Mouse (Mus musculus) limb, embryonic 12.5 days (tissue): ENCODE results near the gene Tarbp2. TPM values are rescaled to one million over a fixed set of nuclear protein-coding genes. Genes with fewer than 3 reads are reported as not detected.

Experiments
- ATAC-seq: fragments of 200-750 bp; cut with Nextera tagmentation; 2 replicates; pipeline ENCODE4 v1.8.0; 2017; ENCODE audit warnings: low read depth, moderate TSS enrichment; ENCODE audit not compliant: insufficient number of reproducible peaks, insufficient read depth, low FRiP score, low TSS enrichment
- H3K27ac ChIP-seq: fragments of 300-500 bp; sonication (generic); 2 replicates; pipeline ENCODE4 v1.5.1; 2016; ENCODE audit warnings: mild to moderate bottlenecking, moderate library complexity
- H3K27me3 ChIP-seq: fragments of 300-500 bp; sonication (generic); 2 replicates; pipeline ENCODE4 v1.6.1; 2016; ENCODE audit warnings: mild to moderate bottlenecking, moderate library complexity
- H3K36me3 ChIP-seq: fragments of 300-500 bp; sonication (generic); 2 replicates; pipeline ENCODE4 v1.6.1; 2016; ENCODE audit warnings: mild to moderate bottlenecking, moderate library complexity
- H3K4me1 ChIP-seq: fragments of 300-500 bp; sonication (generic); replicated peaks from 2 replicates; pipeline ENCODE4 v1.6.1; 2016
- H3K4me2 ChIP-seq: fragments of 300-500 bp; sonication (generic); 2 replicates; pipeline ENCODE4 v1.6.1; 2016; ENCODE audit warnings: mild to moderate bottlenecking, moderate library complexity
- H3K4me3 ChIP-seq: fragments of 300-500 bp; sonication (generic); replicated peaks from 2 replicates; pipeline ENCODE4 v1.5.1; 2016; ENCODE audit warnings: mild to moderate bottlenecking
- H3K9ac ChIP-seq: fragments of 300-500 bp; sonication (generic); replicated peaks from 2 replicates; pipeline ENCODE4 v1.6.1; 2016; ENCODE audit warnings: mild to moderate bottlenecking, moderate library complexity
- H3K9me3 ChIP-seq: fragments of 300-500 bp; sonication (generic); 2 replicates; pipeline ENCODE4 v1.6.1; 2016; ENCODE audit warnings: mild to moderate bottlenecking, moderate library complexity
- WGBS: fragments of 180-500 bp; shearing (Covaris S2); methylation state at CpG from one replicate; pipeline ENCODE4 v1.1.7; 2016; 5-methylcytosine and 5-hydroxymethylcytosine counted together
- polyA plus RNA-seq: library from polyadenylated mRNA; unstranded; fragments of >200 nt; fragmentation: Nextera tagmentation; extraction: Ambion mirVana; gene quantifications from 2 replicates; pipeline ENCODE4 v1.2.1, GENCODE M21; 2016

Gene Tarbp2
- polyA plus RNA-seq, 1 experiment from 2014 or later: 111 TPM

GRCm38 (mm10) chr15:102555581-102555980 is 37.6 kb downstream of the Tarbp2 start:
- Histone ChIP-seq H3K4me3 (no peak overlapping the region), H3K27ac (no peak overlapping the region), H3K4me1 (no peaks in the 10 kb centered on the region), H3K4me2 (no peak overlapping the region), H3K36me3 (peaks cover 72% of the 10 kb centered on the region), H3K9me3 (no peaks in the 10 kb centered on the region), H3K27me3 (no peaks in the 10 kb centered on the region), H3K9ac (no peak overlapping the region)
- no peak for ATAC-seq
- WGBS: 91% methylated on average over 1 of the region's 1 CpGs

DNA sequence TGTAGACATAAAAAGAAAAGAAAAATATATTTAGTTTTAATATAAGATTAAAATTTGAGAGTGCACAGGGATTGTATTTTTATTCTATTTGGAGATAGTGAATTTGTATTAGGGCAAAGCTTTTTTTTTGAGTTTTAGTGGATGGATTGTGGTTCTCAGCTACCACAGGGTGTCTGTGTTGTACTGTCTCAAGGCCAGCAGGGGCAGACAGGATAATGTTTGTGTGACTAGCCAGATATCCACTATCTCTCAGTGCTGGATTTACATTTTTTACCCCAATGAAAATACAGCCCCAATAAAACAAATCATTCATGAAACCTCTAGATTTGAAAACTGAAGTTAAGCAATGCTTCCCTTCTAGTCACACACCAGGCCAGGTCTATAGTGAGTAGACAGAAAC is 39.6 kb downstream of the Tarbp2 start:
- H3K27ac ChIP-seq: no peak overlapping the region
- H3K4me2 ChIP-seq: no peak overlapping the region
- no peak for ATAC-seq
- H3K9me3 ChIP-seq: no peaks in the 10 kb centered on the region
- H3K9ac ChIP-seq: no peak overlapping the region
- H3K4me3 ChIP-seq: no peak overlapping the region
- H3K4me1 ChIP-seq: no peaks in the 10 kb centered on the region
- no peaks in the 10 kb centered on the region for H3K27me3 ChIP-seq
- H3K36me3 ChIP-seq: peaks cover 66% of the 10 kb centered on the region

DNA sequence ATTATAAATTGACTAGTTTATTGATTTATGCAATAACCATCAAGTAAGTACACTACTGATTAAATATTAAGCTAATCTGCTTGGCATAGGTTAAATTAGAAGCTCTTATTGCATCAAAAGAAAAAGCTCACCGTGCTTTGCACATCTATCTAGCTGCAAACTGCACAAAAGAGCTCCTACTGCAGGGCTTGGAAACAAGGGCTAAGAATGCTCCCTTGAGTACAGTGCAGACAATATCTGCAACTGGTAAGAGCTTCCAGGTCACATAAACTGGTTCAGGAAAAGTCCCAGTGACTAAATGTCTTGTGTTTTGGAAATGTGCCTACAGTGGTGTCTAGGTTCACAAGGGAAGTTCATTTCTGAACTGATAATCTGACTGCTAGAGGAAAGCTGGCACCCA is 44.5 kb downstream of the Tarbp2 start:
- WGBS: 91% methylated on average over 1 of the region's 1 CpGs
- ATAC-seq: no peak
- no peaks in the 10 kb centered on the region for H3K27me3 ChIP-seq
- H3K4me2 ChIP-seq: no peak overlapping the region
- H3K9me3 ChIP-seq: no peaks in the 10 kb centered on the region
- no peaks in the 10 kb centered on the region for H3K4me1 ChIP-seq
- peaks cover 34% of the 10 kb centered on the region for H3K36me3 ChIP-seq
- no peak overlapping the region for H3K9ac ChIP-seq
- no peak overlapping the region for H3K4me3 ChIP-seq
- H3K27ac ChIP-seq: no peak overlapping the region

- Histone ChIP-seq H3K27me3 (no peaks in the 10 kb centered on the region), H3K4me3 (no peak overlapping the region), H3K9me3 (no peaks in the 10 kb centered on the region), H3K4me1 (no peaks in the 10 kb centered on the region), H3K27ac (no peak overlapping the region), H3K4me2 (no peak overlapping the region), H3K36me3 (peaks cover 34% of the 10 kb centered on the region), H3K9ac (no peak overlapping the region)
- WGBS: 65% methylated on average over 3 of the region's 3 CpGs
- no peak for ATAC-seq
These were observed 45.1 kb downstream of the Tarbp2 start for GRCm38 (mm10) chr15:102563061-102563460.

DNA sequence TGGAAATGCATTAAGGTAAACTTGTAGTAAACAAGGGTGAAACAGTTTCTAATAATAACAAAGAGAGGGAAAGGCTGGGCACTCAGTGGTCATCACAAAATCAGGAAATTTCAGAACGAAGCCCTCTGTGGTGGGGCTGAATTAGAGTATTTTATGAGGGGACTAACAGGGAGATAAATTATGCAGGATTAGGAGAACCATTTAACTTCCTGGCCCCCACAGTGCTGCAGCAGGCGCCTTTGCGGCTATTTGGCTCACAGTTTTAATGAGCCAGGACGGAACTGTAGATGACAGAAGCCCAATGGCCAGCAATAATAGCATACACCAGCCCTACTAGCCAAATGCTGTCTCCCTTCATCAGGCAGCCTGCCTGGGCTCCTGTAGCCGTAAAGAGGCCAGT is 45.7 kb downstream of the Tarbp2 start:
- 50% methylated on average over 5 of the region's 5 CpGs for WGBS
- H3K36me3 ChIP-seq: peaks cover 34% of the 10 kb centered on the region

GRCm38 (mm10) chr15:102567849-102568248 is 49.9 kb downstream of the Tarbp2 start:
- no peak for ATAC-seq
- Histone ChIP-seq H3K4me2 (no peak overlapping the region), H3K4me1 (no peaks in the 10 kb centered on the region), H3K27ac (no peak overlapping the region), H3K36me3 (peaks cover 12% of the 10 kb centered on the region), H3K27me3 (no peaks in the 10 kb centered on the region), H3K9me3 (no peaks in the 10 kb centered on the region), H3K4me3 (no peak overlapping the region), H3K9ac (no peak overlapping the region)
- WGBS: 89% methylated on average over 2 of the region's 2 CpGs

More for the DNA sequence above, 45.7 kb downstream of the Tarbp2 start:
- H3K9ac ChIP-seq: no peak overlapping the region
- H3K4me1 ChIP-seq: no peaks in the 10 kb centered on the region
- no peak overlapping the region for H3K4me3 ChIP-seq
- H3K9me3 ChIP-seq: no peaks in the 10 kb centered on the region
- no peak overlapping the region for H3K27ac ChIP-seq
- ATAC-seq: no peak
- no peak overlapping the region for H3K4me2 ChIP-seq
- no peaks in the 10 kb centered on the region for H3K27me3 ChIP-seq

- no peaks in the 10 kb centered on the region for H3K27me3 ChIP-seq
- H3K27ac ChIP-seq: no peak overlapping the region
- no peak overlapping the region for H3K4me3 ChIP-seq
- ATAC-seq: no peak
- H3K4me1 ChIP-seq: no peaks in the 10 kb centered on the region
- H3K9ac ChIP-seq: no peak overlapping the region
- no peaks in the 10 kb centered on the region for H3K36me3 ChIP-seq
- no peak overlapping the region for H3K4me2 ChIP-seq
- H3K9me3 ChIP-seq: no peaks in the 10 kb centered on the region
- 79% methylated on average over 3 of the region's 3 CpGs for WGBS
These were observed 54.1 kb downstream of the Tarbp2 start for GRCm38 (mm10) chr15:102572081-102572480.

Other genes with a start within 250 kb of the Tarbp2 start
- 1.3 and 1.4 TPM in 2 replicates for gene Gm9918, start 247.6 kb upstream of the Tarbp2 start, polyA plus RNA-seq
- 56.1 and 58.8 TPM in 2 replicates for gene Mfsd5, start 238.7 kb upstream of the Tarbp2 start, polyA plus RNA-seq
- 42.7 and 49.3 TPM in 2 replicates for gene Espl1, start 221.9 kb upstream of the Tarbp2 start, polyA plus RNA-seq
- 431 and 445 TPM in 2 replicates for gene Pfdn5, start 192.1 kb upstream of the Tarbp2 start, polyA plus RNA-seq
- gene Myg1, start 186.5 kb upstream of the Tarbp2 start, polyA plus RNA-seq: 117 and 120 TPM in 2 replicates
- gene Aaas, start 167.4 kb upstream of the Tarbp2 start, polyA plus RNA-seq: 95.6 and 99.6 TPM in 2 replicates
- gene Sp7, start 151.0 kb upstream of the Tarbp2 start, polyA plus RNA-seq: 3.1 and 4.3 TPM in 2 replicates
- gene Sp1, start 112.0 kb upstream of the Tarbp2 start, polyA plus RNA-seq: 11.1 and 12.1 TPM in 2 replicates
- 0.48 TPM in 1 of 2 replicates, not detected in the other for gene Amhr2, start 72.8 kb upstream of the Tarbp2 start, polyA plus RNA-seq
- gene Prr13, start 59.2 kb upstream of the Tarbp2 start, polyA plus RNA-seq: 66.1 and 68.1 TPM in 2 replicates
- gene Pcbp2, start 47.7 kb upstream of the Tarbp2 start, polyA plus RNA-seq: 230 and 239 TPM in 2 replicates
- gene Gm10337, start 14.5 kb upstream of the Tarbp2 start, polyA plus RNA-seq: not detected in 2 replicates
- 23.8 and 26.6 TPM in 2 replicates for gene Map3k12, start 1.1 kb upstream of the Tarbp2 start, polyA plus RNA-seq
- 2.5 and 3.0 TPM in 2 replicates for gene Npff, start 6.8 kb downstream of the Tarbp2 start, polyA plus RNA-seq
- gene Gm28047, start 106.9 kb downstream of the Tarbp2 start, polyA plus RNA-seq: not detected in 2 replicates
- gene Atf7, start 107.3 kb downstream of the Tarbp2 start, polyA plus RNA-seq: 32.1 and 37.7 TPM in 2 replicates
- 61.4 and 72.9 TPM in 2 replicates for gene Atp5g2, start 154.2 kb downstream of the Tarbp2 start, polyA plus RNA-seq
- gene Calcoco1, start 204.0 kb downstream of the Tarbp2 start, polyA plus RNA-seq: 43.0 and 49.4 TPM in 2 replicates